Mouse (Mus musculus) hindbrain, postnatal 0 days (tissue): ENCODE data around the gene Fancc. TPM values are rescaled to one million over a fixed set of nuclear protein-coding genes. Genes with fewer than 3 reads are reported as not detected.
A peak's percentile ranks its signal among the peaks of the same experiment; 100 is the strongest.

Source experiments
- ATAC-seq: fragments of 200-750 bp; cut with Nextera tagmentation; 2 replicates; pipeline ENCODE4 v1.8.0; 2017; ENCODE audit warnings: mild to moderate bottlenecking, moderate TSS enrichment, moderate library complexity
- DNase-seq: peaks from one replicate; pipeline ENCODE4 v3.0.0-alpha.2; 2015; ENCODE audit warnings: low spot score
- H3K27ac ChIP-seq: fragments of 300-500 bp; sonication (generic); 2 replicates; pipeline ENCODE4 v1.5.1; 2014; ENCODE audit warnings: mild to moderate bottlenecking
- H3K27me3 ChIP-seq: fragments of 300-500 bp; sonication (generic); 2 replicates; pipeline ENCODE4 v1.6.1; 2014; ENCODE audit warnings: low read length, mixed read lengths; ENCODE audit not compliant: insufficient read depth
- H3K36me3 ChIP-seq: fragments of 300-500 bp; sonication (generic); 2 replicates; pipeline ENCODE4 v1.6.1; 2014; ENCODE audit warnings: low read length, mixed read lengths; ENCODE audit not compliant: insufficient read depth
- H3K4me1 ChIP-seq: fragments of 300-500 bp; sonication (generic); 2 replicates; pipeline ENCODE4 v1.6.1; 2014; ENCODE audit warnings: antibody characterized with exemption, low read length, mixed read lengths; ENCODE audit not compliant: insufficient read depth
- H3K4me2 ChIP-seq: fragments of 300-500 bp; sonication (generic); 2 replicates; pipeline ENCODE4 v1.6.1; 2014; ENCODE audit warnings: low read depth, mild to moderate bottlenecking, low read length, moderate library complexity, mixed read lengths
- H3K4me3 ChIP-seq: fragments of 300-500 bp; sonication (generic); 2 replicates; pipeline ENCODE4 v1.5.1; 2014; ENCODE audit warnings: low read length
- H3K9ac ChIP-seq: fragments of 300-500 bp; sonication (generic); replicated peaks from 2 replicates; pipeline ENCODE4 v1.6.1; 2014; ENCODE audit warnings: mild to moderate bottlenecking, low read length, moderate library complexity, mixed read lengths
- H3K9me3 ChIP-seq: fragments of 300-500 bp; sonication (generic); 2 replicates; pipeline ENCODE4 v1.6.1; 2016; ENCODE audit warnings: low read length, mixed read lengths
- CTCF ChIP-seq: IDR thresholded peaks from 2 replicates; pipeline ENCODE4 v1.5.1; 2016; ENCODE audit warnings: antibody characterized with exemption, control low read depth, low read depth
- WGBS: fragments of 180-500 bp; shearing (Covaris S2); extraction: QIAGEN DNeasy Blood & Tissue Kit; methylation state at CpG from one replicate; pipeline ENCODE4 v1.1.7; 2014; 5-methylcytosine and 5-hydroxymethylcytosine counted together
- polyA plus RNA-seq: library from polyadenylated mRNA; unstranded; fragments of >200 nt; fragmentation: Nextera tagmentation; extraction: Ambion mirVana; gene quantifications from 2 replicates; pipeline ENCODE4 v1.2.1, GENCODE M21; 2015
- total RNA-seq: library from RNA; depleted of rRNA; stranded (reverse); fragments of >200 nt; gene quantifications from 2 replicates; pipeline ENCODE4 v1.2.3, GENCODE M21; 2014

Fancc gene
- total and polyA plus RNA-seq, 2 experiments from 2014 or later, result 11.9 to 17.7 TPM

GRCm38 (mm10) chr13:63342781-63343180 lies 154.3 kb downstream of the Fancc start:
- Histone ChIP-seq H3K27me3 (no peaks in the 10 kb centered on the region), H3K27ac (no peak overlapping the region), H3K4me1 (no peaks in the 10 kb centered on the region), H3K9ac (no peak overlapping the region), H3K4me2 (no peak overlapping the region), H3K9me3 (no peaks in the 10 kb centered on the region), H3K4me3 (no peak overlapping the region), H3K36me3 (no peaks in the 10 kb centered on the region)
- TF ChIP-seq CTCF, result no peak
- 75% methylated on average over 2 of the region's 2 CpGs for WGBS
- ATAC-seq (no peak), DNase-seq (no peak)

DNA sequence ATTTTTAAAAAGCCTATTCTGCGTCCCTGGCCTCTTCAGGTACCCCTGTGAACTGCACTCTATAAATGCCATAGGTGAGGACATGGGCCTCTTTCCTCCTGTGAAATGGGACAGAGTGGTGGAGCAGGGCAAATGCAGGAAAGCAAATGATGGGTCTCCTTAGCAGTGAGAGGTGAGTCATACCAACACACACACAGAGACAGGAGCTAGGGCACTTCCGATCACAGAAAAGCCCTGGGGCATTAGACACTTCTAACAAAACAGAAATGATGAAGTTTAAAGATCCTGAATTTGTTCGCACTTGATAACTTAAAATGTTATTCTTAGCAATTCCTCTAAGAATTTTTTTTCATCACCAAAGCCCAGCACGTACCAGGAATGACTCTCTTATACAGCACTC lies 157.1 kb downstream of the Fancc start:
- no peak for TF ChIP-seq CTCF
- no peak for ATAC-seq

GRCm38 (mm10) chr13:63337239-63337960 lies 159.7 kb downstream of the Fancc start:
- Histone ChIP-seq H3K27ac (no peak overlapping the region), H3K4me2 (no peak overlapping the region), H3K9me3 (no peaks in the 10 kb centered on the region), H3K9ac (no peak overlapping the region), H3K36me3 (no peaks in the 10 kb centered on the region), H3K27me3 (no peaks in the 10 kb centered on the region), H3K4me1 (no peaks in the 10 kb centered on the region; the same call in 1 of the 2 replicates), H3K4me3 (no peak overlapping the region)
- DNase-seq, result no peak
- 0 out of 2 replicates have a peak, but pooled peaks have one; percentile 30 for ATAC-seq
- WGBS, result 49% methylated on average over 8 of the region's 8 CpGs
- no peak for TF ChIP-seq CTCF

More for the DNA sequence above, 157.1 kb downstream of the Fancc start:
- Histone ChIP-seq H3K4me1 (no peaks in the 10 kb centered on the region; the same call in 1 of the 2 replicates), H3K9ac (no peak overlapping the region), H3K9me3 (no peaks in the 10 kb centered on the region), H3K4me3 (no peak overlapping the region), H3K4me2 (no peak overlapping the region), H3K36me3 (no peaks in the 10 kb centered on the region), H3K27ac (no peak overlapping the region), H3K27me3 (no peaks in the 10 kb centered on the region)
- no peak for DNase-seq
- 94% methylated on average over 4 of the region's 4 CpGs for WGBS

GRCm38 (mm10) chr13:63336335-63336734 lies 160.7 kb downstream of the Fancc start:
- Histone ChIP-seq H3K9ac (no peak overlapping the region), H3K4me2 (no peak overlapping the region), H3K27ac (no peak overlapping the region), H3K4me3 (no peak overlapping the region), H3K36me3 (no peaks in the 10 kb centered on the region), H3K27me3 (no peaks in the 10 kb centered on the region), H3K4me1 (no peaks in the 10 kb centered on the region; the same call in 1 of the 2 replicates), H3K9me3 (no peaks in the 10 kb centered on the region)
- ATAC-seq (peak; percentile 75), DNase-seq (peak; percentile 51)
- no peak for TF ChIP-seq CTCF
- WGBS, result 34% methylated on average over 7 of the region's 7 CpGs

DNA sequence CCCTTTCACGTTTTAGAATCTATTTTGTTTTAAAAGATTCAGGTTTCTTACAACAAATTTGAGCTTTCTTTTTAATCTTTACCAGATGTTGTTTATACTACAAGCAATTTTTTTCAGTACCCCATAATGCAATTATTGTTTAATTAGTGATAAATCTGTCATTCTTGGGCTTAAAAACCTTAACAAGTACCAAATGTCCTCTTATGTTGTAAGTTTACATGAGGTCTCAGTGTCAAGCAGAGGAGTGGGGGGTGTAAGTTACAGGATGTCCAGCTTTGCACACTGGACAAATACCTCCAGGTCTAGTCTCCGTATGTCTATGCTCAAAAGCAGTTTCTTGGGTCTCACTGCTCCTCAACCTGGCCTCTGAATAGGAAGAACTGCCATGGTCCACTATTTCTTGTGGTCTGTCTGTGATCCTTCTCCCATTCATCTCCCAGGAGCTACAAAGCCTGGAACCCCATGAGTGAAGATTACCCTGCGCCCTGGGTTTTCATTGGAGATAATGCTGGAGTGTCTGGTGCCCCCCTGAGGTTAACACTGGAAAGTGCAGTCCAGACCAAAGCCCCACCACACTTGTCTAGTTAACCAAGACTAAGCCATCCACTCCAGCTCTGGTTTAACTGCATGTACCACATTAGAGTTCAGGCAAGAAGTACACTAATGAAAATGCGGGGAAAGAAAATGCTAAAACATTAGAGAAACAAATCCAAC lies 161.5 kb downstream of the Fancc start:
- Histone ChIP-seq H3K27me3 (no peaks in the 10 kb centered on the region), H3K27ac (no peak overlapping the region), H3K9ac (no peak overlapping the region), H3K4me3 (no peak overlapping the region), H3K4me1 (peaks cover under 1% of the 10 kb centered on the region; the same call in 1 of the 2 replicates), H3K36me3 (no peaks in the 10 kb centered on the region), H3K9me3 (no peaks in the 10 kb centered on the region), H3K4me2 (no peak overlapping the region)
- ATAC-seq (peak; percentile 34; the same call in 1 of the 2 replicates), DNase-seq (peak; percentile 62)
- 77% methylated on average over 4 of the region's 4 CpGs for WGBS
- TF ChIP-seq CTCF, result peak; percentile 74

GRCm38 (mm10) chr13:63332576-63333300 lies 164.3 kb downstream of the Fancc start:
- peaks cover 3% of the 10 kb centered on the region; the same call in 1 of the 2 replicates for H3K4me1 ChIP-seq
- H3K9ac ChIP-seq, result no peak overlapping the region
- no peak overlapping the region for H3K4me2 ChIP-seq
- ATAC-seq (no peak), DNase-seq (peak; percentile 83)
- H3K9me3 ChIP-seq, result no peaks in the 10 kb centered on the region
- peak; percentile 98 for TF ChIP-seq CTCF
- no peaks in the 10 kb centered on the region for H3K36me3 ChIP-seq
- H3K27ac ChIP-seq, result no peak overlapping the region
- H3K4me3 ChIP-seq, result no peak overlapping the region
- WGBS, result 39% methylated on average over 4 of the region's 4 CpGs
- no peaks in the 10 kb centered on the region for H3K27me3 ChIP-seq
